Mouse (Mus musculus) left cerebral cortex, postnatal 10 days (tissue): ENCODE results near the gene Tmppe. TPM values are rescaled to one million over a fixed set of nuclear protein-coding genes. Genes with fewer than 3 reads are reported as not detected.

ENCODE experiments used
- DNase-seq, 2 experiments: peaks; one replicate each; pipeline ENCODE4 v3.0.0; 2021 to 2022; ENCODE audit warnings: low spot score in 2 of 2, mixed read lengths in 1 of 2; ENCODE audit errors: extremely low spot score in 1 of 2
- intact Hi-C: fragments of 180-260 bp; cut with DNase I; formaldehyde crosslinking; loops from one replicate; pipeline ENCODE4 v1.15.1; 2025
- total RNA-seq, 2 experiments: library from RNA; stranded (reverse); gene quantifications; 2 replicates each; pipeline ENCODE4 v1.2.3; 2021

The Tmppe gene
- total RNA-seq, 2 experiments from 2014 or later, result 9.4 to 10.0 TPM

GRCm38 (mm10) chr9:114425576-114425975 lies 24.7 kb downstream of the Tmppe start:
- intact Hi-C loops, result no loop called here
- DNase-seq, result no peak

- intact Hi-C loops, result no loop called here
Measured at GRCm38 (mm10) chr9:114426201-114426600, 25.3 kb downstream of the Tmppe start.

GRCm38 (mm10) chr9:114427425-114427824 lies 26.5 kb downstream of the Tmppe start:
- DNase-seq, result no peak
- intact Hi-C loops, result no loop called here

More at GRCm38 (mm10) chr9:114426201-114426600, 25.3 kb downstream of the Tmppe start:
- DNase-seq, result no peak

GRCm38 (mm10) chr9:114428103-114428834 lies 27.4 kb downstream of the Tmppe start:
- DNase-seq, result no peak
- intact Hi-C loops, result no loop called here

- intact Hi-C loops, result no loop called here
- DNase-seq, result no peak
Measured at GRCm38 (mm10) chr9:114435668-114436067, 34.8 kb downstream of the Tmppe start.

GRCm38 (mm10) chr9:114440548-114440947 lies 39.6 kb downstream of the Tmppe start:
- no peak for DNase-seq
- intact Hi-C loops, result no loop called here

- intact Hi-C loops, result no loop called here
- DNase-seq, result no peak
Measured at GRCm38 (mm10) chr9:114442225-114442624, 41.3 kb downstream of the Tmppe start.

GRCm38 (mm10) chr9:114442893-114443292 lies 42.0 kb downstream of the Tmppe start:
- intact Hi-C loops, result no loop called here
- DNase-seq, result no peak

- intact Hi-C loops, result no loop called here
- DNase-seq, result no peak
Measured at GRCm38 (mm10) chr9:114443351-114443750, 42.4 kb downstream of the Tmppe start.

GRCm38 (mm10) chr9:114446887-114447286 lies 46.0 kb downstream of the Tmppe start:
- no peak for DNase-seq
- intact Hi-C loops, result no loop called here

GRCm38 (mm10) chr9:114448700-114449099 lies 47.8 kb downstream of the Tmppe start:
- no peak for DNase-seq
- intact Hi-C loops, result no loop called here

GRCm38 (mm10) chr9:114449120-114449754 lies 48.3 kb downstream of the Tmppe start:
- no peak for DNase-seq
- intact Hi-C loops, result no loop called here

- no peak for DNase-seq
- intact Hi-C loops, result no loop called here
Measured at GRCm38 (mm10) chr9:114451615-114452014, 50.7 kb downstream of the Tmppe start.

- DNase-seq, result no peak
- intact Hi-C loops, result no loop called here
Measured at GRCm38 (mm10) chr9:114452418-114452817, 51.5 kb downstream of the Tmppe start.

- no peak for DNase-seq
- intact Hi-C loops, result no loop called here
Measured at GRCm38 (mm10) chr9:114455420-114455819, 54.5 kb downstream of the Tmppe start.

Other genes starting within 250 kb of the Tmppe start
- not detected for gene Bcl2a1c, start 71.0 kb upstream of the Tmppe start, total RNA-seq
- gene Crtap, start 10.4 kb upstream of the Tmppe start, total RNA-seq, result 10 to 100 TPM in 1 of 2 experiments, 1 to 10 TPM in 1; 8.7 to 10.4 TPM
- 10 to 100 TPM; 32.2 to 34.3 TPM for gene Glb1, start within 50 bp of the Tmppe start, total RNA-seq
- gene Ccr4, start 103.8 kb downstream of the Tmppe start, total RNA-seq, result not detected
- gene C130032M10Rik, start 114.6 kb downstream of the Tmppe start, total RNA-seq, result not detected
- under 1 TPM; 0.26 TPM for gene Trim71, start 163.3 kb downstream of the Tmppe start, total RNA-seq
- 10 to 100 TPM; 50.8 to 52.2 TPM for gene Cnot10, start 239.1 kb downstream of the Tmppe start, total RNA-seq